Mouse (Mus musculus): Measurements from ENCODE around the gene Syvn1. TPM values are rescaled to one million over a fixed set of nuclear protein-coding genes. Genes with fewer than 3 reads are reported as not detected.
A peak's percentile ranks its signal among the peaks of the same experiment; 100 is the strongest.
"Not testable (repeated sequence)": the region's sequence is repeated elsewhere in the genome, so short reads cannot be mapped to it uniquely, and the experiment has no call there.

The Syvn1 gene
- total RNA-seq, 2 experiments from 2014 or later, result 19.5 TPM

GRCm38 (mm10) chr19:6038326-6038725 lies 8.1 kb upstream of the Syvn1 start:
- no peak for DNase-seq
- intact Hi-C loops (cut with DNase I), result no loop called here

DNA sequence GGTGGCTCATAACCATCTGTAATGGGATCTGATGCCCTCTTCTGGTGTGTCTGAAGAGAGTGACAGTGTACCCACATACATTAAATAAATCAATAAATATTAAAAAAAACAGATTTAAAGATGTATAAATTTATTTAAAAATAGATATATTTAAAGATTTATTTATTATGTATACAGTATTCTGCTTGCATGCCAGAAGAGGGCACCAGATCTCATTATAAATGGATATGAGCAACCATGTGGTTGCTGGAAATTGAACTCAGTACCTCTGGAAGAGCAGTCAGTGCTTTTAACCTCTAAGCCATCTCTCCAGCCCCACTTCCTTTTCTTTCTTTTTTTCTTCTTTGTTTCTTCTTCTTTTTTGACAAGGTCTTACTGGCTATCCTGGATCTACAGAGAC lies 6.4 kb upstream of the Syvn1 start:
- intact Hi-C loops (cut with DNase I), result no loop called here
- DNase-seq, result no peak

GRCm38 (mm10) chr19:6042293-6042692 lies 4.1 kb upstream of the Syvn1 start:
- DNase-seq, result no peak
- intact Hi-C loops (cut with DNase I), result no loop called here

DNA sequence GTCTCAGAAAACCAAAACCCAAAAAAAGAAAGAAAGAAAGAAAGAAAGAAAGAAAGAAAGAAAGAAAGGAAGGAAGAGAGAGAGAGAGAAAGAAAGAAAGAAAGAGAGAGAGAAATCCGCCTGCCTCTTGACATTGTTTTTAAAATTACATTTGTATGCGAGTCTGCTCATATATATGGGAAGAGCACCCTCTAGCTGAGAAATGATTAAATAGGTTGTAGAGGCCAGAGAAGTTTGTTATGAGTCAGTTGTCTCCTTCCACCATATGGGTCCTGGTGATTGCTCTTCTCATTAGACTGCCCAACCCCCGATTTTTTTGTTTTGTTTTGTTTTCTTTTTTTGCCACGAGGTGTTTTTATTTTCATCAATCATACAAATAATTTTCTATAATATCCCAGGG lies 2.3 kb upstream of the Syvn1 start:
- DNase-seq, result not testable (repeated sequence)
- intact Hi-C loops (cut with DNase I), result loop anchor here (1.0 kb wide), 1 partner anchor 79 kb away; no protein-coding TSS in a partner anchor

- DNase-seq, result no peak
- intact Hi-C loops (cut with DNase I), result loop anchor here (5.0 kb wide), 1 partner anchor 82 kb away; the partner anchor contains the start of gene Snx15
Observed at GRCm38 (mm10) chr19:6045366-6046293, 746 bp upstream of the Syvn1 start.

GRCm38 (mm10) chr19:6047154-6047898 lies 950 bp downstream of the Syvn1 start:
- no peak for DNase-seq

GRCm38 (mm10) chr19:6047899-6048166 lies 1.5 kb downstream of the Syvn1 start:
- DNase-seq, result no peak
- intact Hi-C loops (cut with DNase I), result loop anchor here (5.0 kb wide), 1 partner anchor 79 kb away; the partner anchor contains the start of gene Snx15

More at GRCm38 (mm10) chr19:6047154-6047898, 950 bp downstream of the Syvn1 start:
- intact Hi-C loops (cut with DNase I), result loop anchor here (5.0 kb wide), 1 partner anchor 80 kb away; the partner anchor contains the start of gene Snx15

DNA sequence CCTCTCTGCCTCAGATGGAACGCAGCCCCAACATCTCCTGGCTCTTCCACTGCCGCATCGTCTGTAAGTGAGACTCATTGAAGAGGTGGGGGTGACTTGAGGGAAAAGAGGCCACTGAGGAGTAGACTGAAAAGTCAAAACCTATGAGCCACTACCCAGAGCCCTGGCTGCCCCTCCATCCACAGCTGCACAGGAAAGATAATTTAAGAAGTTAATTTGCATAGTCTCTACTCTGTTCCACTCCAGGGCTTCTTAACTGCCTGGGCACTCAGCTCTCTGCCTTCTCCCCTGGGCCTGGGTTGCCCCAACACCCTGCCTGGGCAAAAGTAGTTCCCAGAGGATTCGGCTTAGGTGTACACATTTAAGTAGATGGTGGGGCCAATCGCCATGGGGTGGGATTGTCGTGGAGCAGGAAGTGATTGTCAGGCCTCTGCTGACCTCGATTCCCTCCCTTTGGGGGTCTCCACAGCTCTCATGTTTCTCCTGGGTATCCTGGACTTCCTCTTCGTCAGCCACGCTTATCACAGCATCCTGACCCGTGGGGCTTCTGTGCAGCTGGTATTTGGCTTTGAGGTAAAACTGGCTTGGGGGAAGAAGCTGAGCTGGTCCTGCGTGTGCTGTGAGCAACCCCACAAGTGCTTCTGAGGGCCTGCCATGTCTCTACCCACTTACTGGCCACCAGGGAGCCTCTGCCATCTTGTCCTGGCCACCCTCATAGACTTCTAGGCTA lies 2.5 kb downstream of the Syvn1 start:
- no peak for DNase-seq
- intact Hi-C loops (cut with DNase I), result loop anchor here (5.0 kb wide), 1 partner anchor 78 kb away; the partner anchor contains the start of gene Snx15

DNA sequence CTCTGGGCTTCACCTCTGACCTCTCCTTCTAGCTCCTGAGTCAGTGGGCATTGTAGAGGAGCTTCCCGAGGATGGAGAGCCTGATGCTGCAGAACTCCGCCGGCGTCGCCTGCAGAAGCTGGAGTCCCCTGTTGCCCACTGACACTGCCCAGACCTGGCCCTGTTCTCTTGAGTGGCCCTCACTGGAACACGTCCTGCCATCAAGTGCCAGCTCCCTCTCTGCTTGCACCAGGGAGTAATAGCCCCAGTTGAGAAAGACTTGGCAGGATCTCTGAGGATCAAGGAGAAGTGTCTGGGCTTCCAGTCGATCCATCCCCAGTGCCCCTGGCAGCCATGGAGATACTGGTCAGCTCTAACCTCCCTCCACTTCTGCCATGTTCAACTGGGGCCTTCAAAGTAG lies 6.1 kb downstream of the Syvn1 start:
- no peak for DNase-seq
- intact Hi-C loops (cut with DNase I), result no loop called here

DNA sequence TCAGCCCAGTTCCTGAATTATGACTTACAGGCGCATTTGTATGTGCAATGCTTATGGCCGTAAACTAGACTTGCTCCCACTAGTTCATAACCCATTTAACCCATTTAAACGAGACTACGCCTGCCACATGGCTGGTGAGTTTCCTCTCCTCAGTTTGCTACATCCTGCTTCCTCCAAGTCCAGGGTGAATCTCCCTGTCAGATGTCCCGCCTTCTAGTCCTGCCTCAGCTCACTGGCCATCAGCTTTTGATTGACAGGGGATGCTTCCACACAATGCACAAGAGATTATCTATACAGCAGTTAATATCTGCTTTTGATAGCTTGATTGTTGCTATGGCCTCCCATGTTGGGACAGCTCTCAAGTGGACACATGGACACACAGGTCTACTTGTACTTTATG lies 7.9 kb downstream of the Syvn1 start:
- DNase-seq, result no peak
- intact Hi-C loops (cut with DNase I), result no loop called here

DNA sequence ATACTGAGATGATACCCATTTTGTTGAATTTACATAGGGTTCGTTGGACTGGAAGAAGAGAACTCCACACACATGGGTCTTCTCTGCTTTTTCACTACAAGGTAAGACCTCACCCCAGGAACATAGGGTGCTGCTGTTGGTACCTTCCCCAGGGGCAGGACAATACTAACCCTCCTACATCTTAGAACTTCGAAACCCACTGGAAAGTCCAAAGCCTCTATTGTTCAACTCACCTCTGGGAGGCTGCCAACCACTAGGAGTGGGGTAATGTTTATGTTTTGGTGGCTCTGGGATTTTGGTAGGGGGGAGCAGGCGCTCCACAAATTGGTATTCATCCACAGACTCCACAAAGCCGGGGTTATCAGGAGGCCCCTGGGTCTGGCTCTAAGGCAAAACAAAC lies 10.3 kb downstream of the Syvn1 start:
- DNase-seq, result no peak
- intact Hi-C loops (cut with DNase I), result no loop called here

- intact Hi-C loops (cut with DNase I), result no loop called here
- peak; percentile 99 for DNase-seq
Observed at GRCm38 (mm10) chr19:6057313-6058096, 11.1 kb downstream of the Syvn1 start, which contains the start of the genes Mrpl49 and Fau. Gene Mrpl49, minus strand, starts transcription at chr19:6057785. Gene Fau, plus strand, starts transcription at chr19:6057844.

DNA sequence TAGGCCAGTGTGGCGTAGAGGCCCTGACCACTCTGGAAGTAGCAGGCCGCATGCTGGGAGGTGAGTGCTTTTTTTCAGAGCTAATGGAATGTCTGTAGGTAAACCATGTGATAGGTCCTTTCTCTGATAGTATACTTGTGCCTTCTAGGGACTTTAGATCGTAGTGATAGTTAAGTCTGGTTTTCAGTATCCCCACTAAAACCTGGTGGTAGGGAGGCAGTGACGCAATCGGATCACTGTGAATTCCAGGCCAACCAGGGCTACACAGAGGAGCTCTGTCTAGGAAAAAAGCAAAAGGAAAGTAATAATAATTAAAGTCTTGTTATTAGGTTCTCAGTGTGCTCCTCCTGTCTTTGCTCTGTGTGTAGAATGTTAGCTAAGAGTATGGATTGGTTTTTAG lies 12.1 kb downstream of the Syvn1 start:
- DNase-seq, result no peak
- intact Hi-C loops (cut with DNase I), result no loop called here

GRCm38 (mm10) chr19:6058966-6059365 lies 12.6 kb downstream of the Syvn1 start:
- no peak for DNase-seq

GRCm38 (mm10) chr19:6061021-6061533 lies 14.7 kb downstream of the Syvn1 start, which contains the start of gene Znhit2:
Gene Znhit2, plus strand, starts transcription at chr19:6061192.
- peak; percentile 96 to 97 for DNase-seq
- intact Hi-C loops (cut with DNase I), result loop anchor here (2.0 kb wide), 1 partner anchor 16 kb away; the partner anchor contains the start of gene Vps51

More at GRCm38 (mm10) chr19:6058966-6059365, 12.6 kb downstream of the Syvn1 start:
- intact Hi-C loops (cut with DNase I), result no loop called here

GRCm38 (mm10) chr19:6061641-6062302 lies 15.4 kb downstream of the Syvn1 start:
- intact Hi-C loops (cut with DNase I), result loop anchor here (2.0 kb wide), 1 partner anchor 15 kb away; the partner anchor contains the start of gene Vps51

GRCm38 (mm10) chr19:6062418-6062817 lies 16.0 kb downstream of the Syvn1 start:
- no peak for DNase-seq
- intact Hi-C loops (cut with DNase I), result no loop called here

More at GRCm38 (mm10) chr19:6061641-6062302, 15.4 kb downstream of the Syvn1 start:
- DNase-seq, result peak; percentile 46 to 56

GRCm38 (mm10) chr19:6063081-6063480 lies 16.7 kb downstream of the Syvn1 start:
- no peak for DNase-seq
- intact Hi-C loops (cut with DNase I), result no loop called here

- no peak for DNase-seq
- intact Hi-C loops (cut with DNase I), result no loop called here
Observed at GRCm38 (mm10) chr19:6066571-6066970, 20.2 kb downstream of the Syvn1 start.

Measured in heart, postnatal 10 days (tissue).